In genomic region chr1:120069120-120069519, GRCm38 (mm10) we compare ENCODE assay signal across 18 mouse cellular contexts.
"Had no signal": no experiment of that assay in that cellular context is flagged by ENCODE, and none has a peak within 500 bp of the region (broad histone marks: within the 10 kb centered on the region; RNA-seq: fewer than 3 reads in every experiment).

No protein-coding gene starts in this region.

- DNase-seq: kidney, adult 18-20 months; kidney, postnatal 25 days; layer of hippocampus, adult 9-11 months; midbrain, embryonic 14.5 days; right cerebral cortex, adult 18-20 months; right cerebral cortex, postnatal 14 days; right cerebral cortex, postnatal 4 days; thymus, adult 2 months; thymus, postnatal 14 days; thymus, postnatal 4 days had no signal

- H3K4me3 ChIP-seq: layer of hippocampus, adult 2 months; neural tube, embryonic 12.5 days; neural tube, embryonic 15.5 days had no signal

- H3K4me2 ChIP-seq: liver, embryonic 11.5 days; midbrain, embryonic 11.5 days; neural tube, embryonic 12.5 days; neural tube, embryonic 15.5 days had no signal

- H3K9ac ChIP-seq: liver, embryonic 14.5 days; neural tube, embryonic 12.5 days; neural tube, embryonic 15.5 days had no signal

- H3K9me3 ChIP-seq: neural tube, embryonic 12.5 days; neural tube, embryonic 15.5 days had no signal

- H3K27ac ChIP-seq: kidney, postnatal 0 days; layer of hippocampus, adult 2 months; liver, embryonic 14.5 days; neural tube, embryonic 12.5 days; neural tube, embryonic 15.5 days; stomach, postnatal 0 days had no signal

- H3K36me3 ChIP-seq: neural tube, embryonic 12.5 days; neural tube, embryonic 15.5 days had no signal
